Comparison of ENCODE assay signal across 45 mouse cellular contexts in the genomic region with DNA sequence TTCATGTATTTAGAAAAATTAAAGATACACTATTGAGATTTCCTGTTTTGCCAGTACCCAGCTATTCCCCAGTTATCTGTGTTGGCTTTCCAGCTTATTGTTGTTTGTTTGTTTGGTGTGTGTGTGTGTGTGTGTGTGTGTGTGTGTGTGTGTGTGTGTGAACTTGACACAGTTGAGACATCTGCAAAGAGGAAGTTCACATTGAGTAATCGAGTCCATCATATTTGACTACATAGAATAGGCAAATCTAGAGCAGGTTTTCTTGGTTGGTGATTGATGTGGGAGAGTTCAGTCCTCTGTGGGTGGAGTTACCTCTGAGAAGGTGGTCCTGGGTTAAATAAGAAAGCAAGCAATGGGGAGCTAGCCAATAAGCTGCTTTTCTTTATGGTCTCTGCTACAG. TPM values are rescaled to one million over a fixed set of nuclear protein-coding genes. Genes with fewer than 3 reads are reported as not detected.
"Had no signal": no experiment of that assay in that cellular context is flagged by ENCODE, and none has a peak within 500 bp of the region (broad histone marks: within the 10 kb centered on the region; RNA-seq: fewer than 3 reads in every experiment).

No protein-coding gene starts in this region.

- DNase-seq: left cerebral cortex, postnatal 4 days; liver; liver, embryonic 13.5 days; lung, adult 18-20 months; lung, adult 2 months; lung, embryonic 14.5 days; lung, postnatal 10 days; lung, postnatal 14 days; lung, postnatal 36 days; lung, postnatal 4 days; midbrain, embryonic 14.5 days had no signal

- H3K4me1 ChIP-seq: limb, embryonic 10.5 days; limb, embryonic 12.5 days; limb, embryonic 13.5 days; limb, embryonic 15.5 days; liver, embryonic 12.5 days; liver, embryonic 13.5 days; liver, embryonic 15.5 days; lung, embryonic 15.5 days; megakaryocyte, embryonic 14.5 days; midbrain, embryonic 10.5 days; midbrain, embryonic 12.5 days; midbrain, embryonic 13.5 days; midbrain, embryonic 15.5 days; neural tube, embryonic 12.5 days had no signal

- H3K9me3 ChIP-seq: limb, embryonic 10.5 days; limb, embryonic 12.5 days; limb, embryonic 13.5 days; limb, embryonic 15.5 days; liver, embryonic 12.5 days; liver, embryonic 13.5 days; liver, embryonic 15.5 days; lung, embryonic 15.5 days; midbrain, embryonic 10.5 days; midbrain, embryonic 12.5 days; midbrain, embryonic 13.5 days; midbrain, embryonic 15.5 days; neural tube, embryonic 12.5 days had no signal

- H3K27ac ChIP-seq: left cerebral cortex, adult 2 months; limb, embryonic 10.5 days; limb, embryonic 12.5 days; limb, embryonic 13.5 days; limb, embryonic 15.5 days; liver, embryonic 12.5 days; liver, embryonic 13.5 days; liver, embryonic 14.5 days; liver, embryonic 15.5 days; lung, embryonic 15.5 days; macrophage; midbrain, embryonic 10.5 days; midbrain, embryonic 12.5 days; midbrain, embryonic 13.5 days; midbrain, embryonic 15.5 days; neural tube, embryonic 12.5 days had no signal

- H3K36me3 ChIP-seq: limb, embryonic 10.5 days; limb, embryonic 12.5 days; limb, embryonic 13.5 days; limb, embryonic 15.5 days; liver, embryonic 12.5 days; liver, embryonic 13.5 days; liver, embryonic 15.5 days; lung, embryonic 15.5 days; midbrain, embryonic 10.5 days; midbrain, embryonic 12.5 days; midbrain, embryonic 13.5 days; midbrain, embryonic 15.5 days; neural tube, embryonic 12.5 days had no signal

- H3K4me2 ChIP-seq: limb, embryonic 12.5 days; limb, embryonic 13.5 days; limb, embryonic 15.5 days; liver, embryonic 11.5 days; liver, embryonic 12.5 days; liver, embryonic 13.5 days; liver, embryonic 15.5 days; lung, embryonic 14.5 days; lung, embryonic 15.5 days; midbrain, embryonic 11.5 days; midbrain, embryonic 12.5 days; midbrain, embryonic 13.5 days; midbrain, embryonic 15.5 days; neural tube, embryonic 12.5 days had no signal

- H3K4me3 ChIP-seq: left cerebral cortex, adult 2 months; limb, embryonic 10.5 days; limb, embryonic 12.5 days; limb, embryonic 13.5 days; limb, embryonic 15.5 days; liver, embryonic 12.5 days; liver, embryonic 13.5 days; liver, embryonic 15.5 days; lung, embryonic 15.5 days; megakaryocyte, embryonic 14.5 days; midbrain, embryonic 10.5 days; midbrain, embryonic 12.5 days; midbrain, embryonic 13.5 days; midbrain, embryonic 15.5 days; myocyte; neural tube, embryonic 12.5 days had no signal

- H3K9ac ChIP-seq: limb, embryonic 12.5 days; limb, embryonic 13.5 days; limb, embryonic 15.5 days; liver, embryonic 12.5 days; liver, embryonic 13.5 days; liver, embryonic 14.5 days; liver, embryonic 15.5 days; lung, embryonic 14.5 days; lung, embryonic 15.5 days; midbrain, embryonic 12.5 days; midbrain, embryonic 13.5 days; midbrain, embryonic 15.5 days; neural tube, embryonic 12.5 days had no signal

- ATAC-seq: liver, embryonic 12.5 days; lung, postnatal 0 days; midbrain, embryonic 13.5 days; midbrain, embryonic 15.5 days; midbrain, embryonic 16.5 days had no signal

- H3K27me3 ChIP-seq: limb, embryonic 12.5 days; limb, embryonic 13.5 days; limb, embryonic 15.5 days; liver, embryonic 12.5 days; liver, embryonic 13.5 days; liver, embryonic 15.5 days; lung, embryonic 15.5 days; megakaryocyte, embryonic 14.5 days; midbrain, embryonic 12.5 days; midbrain, embryonic 13.5 days; midbrain, embryonic 15.5 days; neural tube, embryonic 12.5 days had no signal

RNA-seq across cellular contexts. Expression of a gene that starts 32.2 kb away (rescaled TPM):
- total RNA-seq: left cerebral cortex, adult 2 months; left cerebral cortex, adult 8-10 months; left cerebral cortex, postnatal 10 days; left cerebral cortex, postnatal 14 days; left cerebral cortex, postnatal 25 days; left cerebral cortex, postnatal 36 days; left cerebral cortex, postnatal 4 days; megakaryocyte progenitor cell, adult 5-6 weeks; megakaryocyte-erythroid progenitor cell, adult 5-6 weeks; monocyte, adult 5-6 weeks had no signal
- polyA plus RNA-seq: limb, embryonic 10.5 days; limb, embryonic 11.5 days; limb, embryonic 12.5 days; limb, embryonic 13.5 days; limb, embryonic 14.5 days; limb, embryonic 15.5 days; liver, embryonic 11.5 days; liver, embryonic 12.5 days; liver, embryonic 13.5 days; liver, embryonic 14.5 days; liver, embryonic 15.5 days; liver, embryonic 16.5 days; lung, adult 2 months; lung, embryonic 14.5 days; lung, embryonic 15.5 days; lung, embryonic 16.5 days; lung, postnatal 0 days; macrophage; midbrain, embryonic 10.5 days; myocyte; neural tube, embryonic 11.5 days had no signal
